Mouse (Mus musculus) neural tube, embryonic 15.5 days (tissue): Measurements from ENCODE around the gene Foxo4. TPM values are rescaled to one million over a fixed set of nuclear protein-coding genes. Genes with fewer than 3 reads are reported as not detected.

Source experiments
- ATAC-seq: fragments of 200-750 bp; cut with Nextera tagmentation; 2 replicates; pipeline ENCODE4 v1.8.0; 2017; ENCODE audit warnings: mild to moderate bottlenecking, moderate TSS enrichment, moderate library complexity; ENCODE audit not compliant: low FRiP score
- H3K27ac ChIP-seq: fragments of 300-500 bp; sonication (generic); replicated peaks from 2 replicates; pipeline ENCODE4 v1.5.1; 2015; ENCODE audit warnings: mild to moderate bottlenecking, inconsistent platforms
- H3K27me3 ChIP-seq: fragments of 300-500 bp; sonication (generic); replicated peaks from 2 replicates; pipeline ENCODE4 v1.6.1; 2015; ENCODE audit warnings: inconsistent platforms
- H3K36me3 ChIP-seq: fragments of 300-500 bp; sonication (generic); 2 replicates; pipeline ENCODE4 v1.6.1; 2015; ENCODE audit warnings: inconsistent platforms
- H3K4me1 ChIP-seq: fragments of 300-500 bp; sonication (generic); 2 replicates; pipeline ENCODE4 v1.6.1; 2015; ENCODE audit warnings: inconsistent platforms
- H3K4me2 ChIP-seq: fragments of 300-500 bp; sonication (generic); 2 replicates; pipeline ENCODE4 v1.6.1; 2015; ENCODE audit warnings: inconsistent platforms, mild to moderate bottlenecking, moderate library complexity
- H3K4me3 ChIP-seq: fragments of 300-500 bp; sonication (generic); replicated peaks from 2 replicates; pipeline ENCODE4 v1.5.1; 2015; ENCODE audit warnings: mild to moderate bottlenecking, inconsistent platforms
- H3K9ac ChIP-seq: fragments of 300-500 bp; sonication (generic); replicated peaks from 2 replicates; pipeline ENCODE4 v1.6.1; 2015; ENCODE audit warnings: mild to moderate bottlenecking, inconsistent platforms
- H3K9me3 ChIP-seq: fragments of 300-500 bp; sonication (generic); replicated peaks from 2 replicates; pipeline ENCODE4 v1.6.1; 2016; ENCODE audit warnings: inconsistent platforms
- WGBS: fragments of 180-500 bp; shearing (Covaris S2); methylation state at CpG from one replicate; pipeline ENCODE4 v1.1.7; 2015; ENCODE audit warnings: mixed read lengths; 5-methylcytosine and 5-hydroxymethylcytosine counted together
- polyA plus RNA-seq: library from polyadenylated mRNA; unstranded; fragments of >200 nt; fragmentation: Nextera tagmentation; extraction: Ambion mirVana; gene quantifications from 2 replicates; pipeline ENCODE4 v1.2.1, GENCODE M21; 2015

Gene Foxo4
- polyA plus RNA-seq, 1 experiment from 2014 or later: 0.88 TPM

DNA sequence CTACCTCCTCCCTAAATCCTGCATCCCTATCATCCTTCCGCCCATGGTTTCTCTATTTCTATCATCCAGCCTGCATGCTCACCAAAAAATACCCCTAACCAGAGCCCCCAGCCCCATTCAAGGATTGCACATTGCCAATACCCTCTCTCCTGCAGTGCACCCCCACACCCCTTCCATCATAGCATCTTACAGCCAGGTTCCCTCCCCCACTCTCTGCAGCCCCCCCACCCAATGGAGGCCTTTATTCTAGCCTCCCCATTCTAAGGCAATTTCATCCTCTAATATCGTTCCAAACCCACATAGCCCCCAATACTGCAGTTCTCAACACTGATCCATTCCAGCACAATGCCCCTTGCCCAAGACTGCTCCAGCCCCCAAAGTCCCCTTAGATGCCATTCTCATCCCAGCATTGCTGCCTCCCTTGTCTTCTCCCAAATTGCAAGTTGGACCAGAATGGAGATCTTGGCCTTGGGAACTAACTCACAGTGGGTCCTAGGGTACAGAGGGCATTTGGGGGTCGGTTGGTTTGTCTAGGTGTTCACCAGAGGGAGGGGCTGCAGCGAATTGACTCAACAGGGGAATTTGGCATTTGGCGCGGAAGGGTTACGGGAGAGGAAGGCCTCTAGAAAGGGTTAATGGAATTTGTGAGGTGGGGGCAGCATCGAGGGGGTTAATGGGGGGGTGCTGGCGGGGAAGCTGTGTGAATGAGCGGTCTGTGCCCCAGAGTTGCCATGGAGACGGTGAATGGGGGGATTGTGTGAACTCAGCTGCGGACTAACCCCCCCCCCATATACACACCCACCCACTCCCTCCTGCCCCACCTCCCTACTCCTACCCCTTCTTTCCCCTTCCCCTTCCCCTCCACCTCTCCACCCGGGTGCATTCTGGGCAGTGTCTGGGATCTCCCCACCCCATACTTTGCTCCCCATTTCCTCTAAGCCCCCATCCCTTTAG is 45.4 kb downstream of the Foxo4 start:
- Histone ChIP-seq H3K27me3 (no peaks in the 10 kb centered on the region), H3K4me2 (peak overlapping the region; percentile 58), H3K4me3 (peak overlapping the region; percentile 56), H3K36me3 (peaks cover 9% of the 10 kb centered on the region), H3K27ac (peak overlapping the region; percentile 86), H3K9me3 (no peaks in the 10 kb centered on the region), H3K4me1 (peaks cover 40% of the 10 kb centered on the region), H3K9ac (peak overlapping the region; percentile 62)
- 30% methylated on average over 13 of the region's 13 CpGs for WGBS
- ATAC-seq: peak; percentile 81

GRCm38 (mm10) chrX:101300427-101301030 is 46.2 kb downstream of the Foxo4 start:
- Histone ChIP-seq H3K4me2 (peak overlapping the region; percentile 58), H3K4me1 (peaks cover 40% of the 10 kb centered on the region), H3K27me3 (no peaks in the 10 kb centered on the region), H3K36me3 (peaks cover 9% of the 10 kb centered on the region), H3K27ac (peak overlapping the region; percentile 86), H3K9me3 (no peaks in the 10 kb centered on the region), H3K4me3 (peak overlapping the region; percentile 56), H3K9ac (peak overlapping the region; percentile 62)
- ATAC-seq: peak; percentile 55
- WGBS: 31% methylated on average over 13 of the region's 13 CpGs

GRCm38 (mm10) chrX:101301654-101302053 is 47.3 kb downstream of the Foxo4 start:
- Histone ChIP-seq H3K4me2 (peak overlapping the region; percentile 58), H3K27ac (0 out of 2 replicates have a peak overlapping the region, but pooled peaks have one; percentile 86), H3K36me3 (peaks cover 4% of the 10 kb centered on the region), H3K4me3 (peak overlapping the region; percentile 56), H3K9ac (0 out of 2 replicates have a peak overlapping the region, but pooled peaks have one; percentile 17), H3K9me3 (no peaks in the 10 kb centered on the region), H3K4me1 (peaks cover 40% of the 10 kb centered on the region), H3K27me3 (no peaks in the 10 kb centered on the region)
- no peak for ATAC-seq
- 71% methylated on average over 9 of the region's 9 CpGs for WGBS

- WGBS: 56% methylated on average over 2 of the region's 2 CpGs
- Histone ChIP-seq H3K9me3 (no peaks in the 10 kb centered on the region), H3K4me3 (no peak overlapping the region), H3K27me3 (no peaks in the 10 kb centered on the region), H3K36me3 (peaks cover 15% of the 10 kb centered on the region), H3K27ac (no peak overlapping the region), H3K9ac (no peak overlapping the region), H3K4me1 (peaks cover 32% of the 10 kb centered on the region), H3K4me2 (no peak overlapping the region)
- no peak for ATAC-seq
Observed at GRCm38 (mm10) chrX:101304646-101305045, 50.3 kb downstream of the Foxo4 start.

DNA sequence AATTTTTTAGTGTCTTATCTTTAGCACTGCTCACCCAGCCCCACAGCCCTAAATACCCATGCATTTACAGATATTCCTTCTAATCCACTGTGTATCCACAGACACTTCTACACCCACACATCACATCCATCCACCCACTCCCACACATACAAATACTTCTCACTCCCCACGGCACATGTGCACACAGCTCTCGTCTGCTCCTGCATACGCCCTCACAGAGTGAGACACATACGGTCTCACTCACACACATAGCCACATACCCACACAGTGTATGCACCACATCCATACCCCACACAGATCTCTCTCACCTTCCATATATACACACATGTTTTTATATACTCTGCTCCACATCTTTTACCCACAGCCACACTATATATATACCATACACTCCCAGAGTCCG is 55.0 kb downstream of the Foxo4 start:
- no peak overlapping the region for H3K4me3 ChIP-seq
- no peaks in the 10 kb centered on the region for H3K27me3 ChIP-seq
- H3K4me2 ChIP-seq: no peak overlapping the region
- H3K9me3 ChIP-seq: no peaks in the 10 kb centered on the region
- no peak for ATAC-seq
- peaks cover 30% of the 10 kb centered on the region for H3K36me3 ChIP-seq
- no peak overlapping the region for H3K9ac ChIP-seq
- H3K4me1 ChIP-seq: peaks cover 2% of the 10 kb centered on the region; the same call in 1 of the 2 replicates
- 92% methylated on average over 5 of the region's 5 CpGs for WGBS
- H3K27ac ChIP-seq: no peak overlapping the region

Other genes with a start within 250 kb of the Foxo4 start
- gene Tex11, start 194.9 kb upstream of the Foxo4 start, polyA plus RNA-seq: 0.04 TPM in 1 of 2 replicates, not detected in the other
- 5.0 and 5.6 TPM in 2 replicates for gene Slc7a3, start 168.5 kb upstream of the Foxo4 start, polyA plus RNA-seq
- gene Snx12, start 32.0 kb upstream of the Foxo4 start, polyA plus RNA-seq: 42.2 and 48.0 TPM in 2 replicates
- gene Gm614, start 9.5 kb downstream of the Foxo4 start, polyA plus RNA-seq: not detected in 2 replicates
- gene Il2rg, start 13.7 kb downstream of the Foxo4 start, polyA plus RNA-seq: 6.1 and 27.4 TPM in 2 replicates
- not detected in 2 replicates for gene Gm20489, start 14.5 kb downstream of the Foxo4 start, polyA plus RNA-seq
- gene Med12, start 19.5 kb downstream of the Foxo4 start, polyA plus RNA-seq: 21.9 and 23.7 TPM in 2 replicates
- gene Nlgn3, start 44.6 kb downstream of the Foxo4 start, polyA plus RNA-seq: 72.1 and 77.2 TPM in 2 replicates
- gene Gjb1, start 121.8 kb downstream of the Foxo4 start, polyA plus RNA-seq: 1.8 and 4.6 TPM in 2 replicates
- gene Zmym3, start 166.3 kb downstream of the Foxo4 start, polyA plus RNA-seq: 72.3 and 83.4 TPM in 2 replicates
- 242 and 291 TPM in 2 replicates for gene Nono, start 174.8 kb downstream of the Foxo4 start, polyA plus RNA-seq
- gene Itgb1bp2, start 194.6 kb downstream of the Foxo4 start, polyA plus RNA-seq: 4.4 and 8.8 TPM in 2 replicates